Mouse (Mus musculus) hindlimb bud, embryonic 11.5 days (tissue): ENCODE data around the gene Ndufa8.

Experiments
- DNase-seq: peaks from one replicate; pipeline ENCODE4 v3.0.0-alpha.2; 2012; ENCODE audit warnings: low read depth, low spot score; ENCODE audit errors: extremely low spot score

Gene Ndufa8

GRCm38 (mm10) chr2:36049567-36049954, 355 bp upstream of the Ndufa8 start:
- DNase-seq = no peak

- no peak for DNase-seq
Observed at GRCm38 (mm10) chr2:36048164-36048563, 1.0 kb downstream of the Ndufa8 start.

- DNase-seq = no peak
Observed at GRCm38 (mm10) chr2:36040872-36041271, 8.3 kb downstream of the Ndufa8 start.

GRCm38 (mm10) chr2:36039297-36039985, 9.8 kb downstream of the Ndufa8 start:
- DNase-seq = no peak

GRCm38 (mm10) chr2:36035413-36036081, 13.7 kb downstream of the Ndufa8 start:
- no peak for DNase-seq

GRCm38 (mm10) chr2:36034898-36035297, 14.3 kb downstream of the Ndufa8 start:
- DNase-seq = no peak

GRCm38 (mm10) chr2:36033966-36034365, 15.2 kb downstream of the Ndufa8 start:
- DNase-seq = no peak

- no peak for DNase-seq
Observed at GRCm38 (mm10) chr2:36032884-36033283, 16.3 kb downstream of the Ndufa8 start.

GRCm38 (mm10) chr2:36023291-36023690, 25.9 kb downstream of the Ndufa8 start:
- DNase-seq = no peak

- peak; percentile 58 for DNase-seq
Observed at GRCm38 (mm10) chr2:36021385-36022159, 27.6 kb downstream of the Ndufa8 start.

GRCm38 (mm10) chr2:36013010-36013409, 36.2 kb downstream of the Ndufa8 start:
- no peak for DNase-seq

GRCm38 (mm10) chr2:36011331-36011825, 37.8 kb downstream of the Ndufa8 start:
- DNase-seq = no peak

- DNase-seq = no peak
Observed at GRCm38 (mm10) chr2:36010579-36010978, 38.6 kb downstream of the Ndufa8 start.

GRCm38 (mm10) chr2:36009386-36009785, 39.8 kb downstream of the Ndufa8 start:
- peak; percentile 77 for DNase-seq

- DNase-seq = peak; percentile 54
Observed at GRCm38 (mm10) chr2:36008071-36008470, 41.1 kb downstream of the Ndufa8 start.

GRCm38 (mm10) chr2:36002188-36002587, 47.0 kb downstream of the Ndufa8 start:
- DNase-seq = no peak

- DNase-seq = no peak
Observed at GRCm38 (mm10) chr2:36000390-36000789, 48.8 kb downstream of the Ndufa8 start.

- no peak for DNase-seq
Observed at GRCm38 (mm10) chr2:35999212-35999611, 50.0 kb downstream of the Ndufa8 start.

GRCm38 (mm10) chr2:35998416-35998815, 50.8 kb downstream of the Ndufa8 start:
- DNase-seq = no peak

GRCm38 (mm10) chr2:35996753-35997152, 52.5 kb downstream of the Ndufa8 start:
- DNase-seq = no peak

- DNase-seq = no peak
Observed at GRCm38 (mm10) chr2:35994303-35994702, 54.9 kb downstream of the Ndufa8 start.

GRCm38 (mm10) chr2:35993481-35993880, 55.7 kb downstream of the Ndufa8 start:
- DNase-seq = no peak
